In the genomic region with DNA sequence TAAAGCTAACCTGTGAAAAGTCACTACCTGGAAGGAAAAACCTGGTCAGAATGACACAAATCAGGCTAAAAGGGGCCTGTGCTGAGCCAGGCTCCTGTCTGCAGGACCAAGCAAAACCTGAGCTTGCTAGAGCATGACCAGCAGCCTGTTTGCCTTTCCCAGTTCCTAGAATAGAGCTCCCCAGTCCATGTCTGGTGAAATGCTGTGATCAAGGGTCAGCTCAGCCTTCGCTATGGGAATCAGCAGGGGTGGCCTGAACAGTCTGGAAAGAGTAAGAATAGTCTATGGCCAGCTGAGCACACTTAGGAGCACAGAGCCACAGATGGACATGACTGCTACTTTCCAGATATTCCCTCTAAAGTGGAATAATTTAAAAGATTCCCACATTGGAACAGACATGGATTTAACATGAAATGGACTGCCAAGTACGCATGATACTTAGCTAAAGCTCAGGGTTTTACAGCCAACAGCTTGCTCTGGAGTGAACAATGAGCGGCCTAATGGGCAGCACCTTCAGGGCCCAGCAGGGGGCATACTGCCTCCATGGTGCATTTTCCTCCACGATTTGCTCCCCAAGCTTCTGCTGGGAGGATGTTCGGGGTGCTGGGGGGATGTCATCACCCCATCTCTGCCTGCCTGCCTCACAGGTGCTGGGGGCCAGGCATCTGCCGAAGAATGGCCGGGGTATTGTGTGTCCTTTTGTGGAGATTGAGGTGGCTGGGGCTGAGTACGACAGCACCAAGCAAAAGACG, we compare ENCODE assay signal across 9 mouse cellular contexts. TPM values are rescaled to one million over a fixed set of nuclear protein-coding genes. Genes with fewer than 3 reads are reported as not detected.
DNase-seq lines count a peak whose midpoint lies in the region; ATAC-seq and TF ChIP-seq lines count a peak whose summit lies in the region.
"Had no signal": no experiment of that assay in that cellular context is flagged by ENCODE, and none has a peak within 500 bp of the region (broad histone marks: within the 10 kb centered on the region; RNA-seq: fewer than 3 reads in every experiment).

No protein-coding gene starts in this region.

- no peaks in the 10 kb centered on the region for H3K9me3 ChIP-seq in liver, embryonic 11.5 days (ENCODE audit: control insufficient read depth, low read length)
- H3K9me3 ChIP-seq in limb, embryonic 10.5 days (replicated peaks), result no peaks in the 10 kb centered on the region
- H3K9me3 ChIP-seq: limb, embryonic 12.5 days had no signal

- H3K4me2 ChIP-seq in liver, embryonic 11.5 days, result no peak overlapping the region
- H3K4me2 ChIP-seq: limb, embryonic 12.5 days had no signal

- H3K9ac ChIP-seq in liver, adult 2 months (ENCODE audit: low read depth, low read length), result no peak overlapping the region
- H3K9ac ChIP-seq in liver, embryonic 11.5 days (ENCODE audit: low read depth, low read length), result no peak overlapping the region
- H3K9ac ChIP-seq: limb, embryonic 12.5 days had no signal

- no peaks in the 10 kb centered on the region; the same call in 1 of the 2 replicates for H3K4me1 ChIP-seq in liver, adult 2 months (ENCODE audit: control insufficient read depth, insufficient read depth, low read length)
- H3K4me1 ChIP-seq in liver, embryonic 11.5 days (replicated peaks; ENCODE audit: control insufficient read depth, insufficient read depth, low read length), result no peaks in the 10 kb centered on the region
- H3K4me1 ChIP-seq in limb, embryonic 10.5 days, result peaks cover 6% of the 10 kb centered on the region; the same call in 1 of the 2 replicates
- H3K4me1 ChIP-seq: limb, embryonic 12.5 days had no signal

- 0 out of 2 replicates have a peak, but pooled peaks have one; percentile 5 for ATAC-seq in cerebellum, adult (ENCODE audit: insufficient number of reproducible peaks, low FRiP score, low TSS enrichment)
- ATAC-seq in liver, embryonic 11.5 days (replicated peaks; ENCODE audit: low FRiP score), result no peak
- ATAC-seq in megakaryocyte progenitor cell, adult 5-6 weeks (replicated peaks; ENCODE audit: poor library complexity), result peak; percentile 72

- no peaks in the 10 kb centered on the region for H3K27me3 ChIP-seq in liver, adult 2 months (ENCODE audit: control insufficient read depth, insufficient read depth, low read length)
- H3K27me3 ChIP-seq in liver, embryonic 11.5 days (replicated peaks; ENCODE audit: control insufficient read depth, insufficient read depth, low read length), result no peaks in the 10 kb centered on the region
- H3K27me3 ChIP-seq in limb, embryonic 10.5 days (ENCODE audit: low read depth, poor library complexity, severe bottlenecking), result no peaks in the 10 kb centered on the region
- H3K27me3 ChIP-seq: limb, embryonic 12.5 days had no signal

- 0 out of 2 replicates have a peak overlapping the region, but pooled peaks have one; percentile 17 for H3K27ac ChIP-seq in liver, adult 2 months (replicated peaks; ENCODE audit: insufficient read depth, low read depth, low read length)
- no peak overlapping the region for H3K27ac ChIP-seq in liver, embryonic 11.5 days (ENCODE audit: low read depth, low read length)
- H3K27ac ChIP-seq in limb, embryonic 10.5 days, result no peak overlapping the region
- H3K27ac ChIP-seq: limb, embryonic 12.5 days had no signal

- DNase-seq in cerebellum, adult 11-12 months, result no peak
- peak; percentile 60 for DNase-seq in liver, adult 2 months (ENCODE audit: extremely low read depth, low read depth, low spot score)
- no peak for DNase-seq in liver, embryonic 11.5 days (ENCODE audit: low spot score)
- peak; percentile 69 for DNase-seq in adrenal gland, postnatal 14 days
- DNase-seq in kidney, adult 8-10 months, result peak; percentile 50 to 67
- no peak for DNase-seq in limb, embryonic 10.5 days (ENCODE audit: low spot score)

- 77% methylated on average over 9 of the region's 9 CpGs for WGBS in liver, adult 2 months
- WGBS in liver, embryonic 11.5 days, result 83% methylated on average over 9 of the region's 9 CpGs
- WGBS in limb, embryonic 10.5 days, result 95% methylated on average over 9 of the region's 9 CpGs

- TF ChIP-seq POLR2A in liver, adult 2 months (IDR thresholded peaks at IDR 0.05; ENCODE audit: extremely low read depth, insufficient read depth, low read length), result no peak

- no peaks in the 10 kb centered on the region for H3K79me2 ChIP-seq in liver, adult 2 months (ENCODE audit: control insufficient read depth, insufficient read depth, low read length)

- peaks cover 27% of the 10 kb centered on the region for H3K36me3 ChIP-seq in liver, adult 2 months (ENCODE audit: control insufficient read depth, insufficient read depth, low read length)
- peaks cover 2% of the 10 kb centered on the region for H3K36me3 ChIP-seq in liver, embryonic 11.5 days (ENCODE audit: control insufficient read depth, insufficient read depth, low read length)
- H3K36me3 ChIP-seq in limb, embryonic 10.5 days, result peaks cover 99% of the 10 kb centered on the region

- TF ChIP-seq CTCF in liver, adult 2 months (IDR thresholded peaks at IDR 0.05; ENCODE audit: low read depth, low read length), result peak; percentile 85

- no peak overlapping the region for H3K4me3 ChIP-seq in liver, adult 2 months (ENCODE audit: insufficient read depth, low read depth, low read length)
- H3K4me3 ChIP-seq in liver, embryonic 11.5 days (ENCODE audit: low read depth, low read length), result no peak overlapping the region
- no peak overlapping the region for H3K4me3 ChIP-seq in limb, embryonic 10.5 days
- H3K4me3 ChIP-seq: limb, embryonic 12.5 days had no signal

RNA-seq across cellular contexts. Expression of a gene that starts 29.5 kb away (rescaled TPM):
- 37.3 and 40.9 TPM in 2 replicates for total RNA-seq in liver, adult 2 months (2014; rRNA removed)
- polyA plus RNA-seq in liver, adult 2 months (2012; rRNA removed), result 24.9 and 30.0 TPM in 2 replicates
- polyA plus RNA-seq in liver, embryonic 11.5 days (2014; fragmentation: Nextera tagmentation; extraction: Ambion mirVana), result 22.3 and 27.2 TPM in 2 replicates
- 69.7 and 93.2 TPM in 2 replicates for total RNA-seq in adrenal gland, postnatal 14 days (2021)
- 5.8 and 9.7 TPM in 2 replicates for total RNA-seq in megakaryocyte progenitor cell, adult 5-6 weeks (2015)
- 19.5 and 24.5 TPM in 2 replicates for total RNA-seq in megakaryocyte progenitor cell, adult 5-6 weeks (2017)
- 76.7 and 93.9 TPM in 2 replicates for polyA plus RNA-seq in limb, embryonic 10.5 days (2016; fragmentation: Nextera tagmentation; extraction: Ambion mirVana)

Comparison
In these comparisons a context has a peak if more than half of its experiments do, and no peak if none do; other contexts are left out.
1. DNase-seq: peak in liver, adult 2 months (single experiment), adrenal gland, postnatal 14 days (single experiment) and kidney, adult 8-10 months (2 of 2); none in cerebellum, adult 11-12 months (single experiment), liver, embryonic 11.5 days (single experiment) and limb, embryonic 10.5 days (single experiment).